Comparison of ENCODE assay signal across 13 mouse cellular contexts in the genomic region with DNA sequence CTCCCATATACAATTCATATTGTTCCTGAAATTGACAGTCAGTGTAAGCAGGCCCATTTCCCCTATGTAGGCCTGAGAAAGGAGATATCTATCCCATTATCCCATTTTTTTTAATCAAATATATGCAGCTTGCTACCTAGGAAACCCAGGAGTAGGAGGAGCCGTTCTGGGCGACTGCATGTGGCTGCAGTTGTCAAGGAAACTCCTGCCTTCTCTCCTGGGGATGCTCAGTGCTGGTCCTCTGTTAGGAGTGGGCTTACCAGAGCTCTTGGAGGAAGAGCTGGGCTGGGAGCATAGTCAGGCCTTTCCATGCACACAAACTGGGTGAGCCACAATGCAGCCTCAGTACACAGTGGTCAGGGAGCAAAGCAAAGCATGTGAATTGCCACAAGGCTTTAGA.
DNase-seq lines count a peak whose midpoint lies in the region; ATAC-seq and TF ChIP-seq lines count a peak whose summit lies in the region.
"Had no signal": no experiment of that assay in that cellular context is flagged by ENCODE, and none has a peak within 500 bp of the region (broad histone marks: within the 10 kb centered on the region; RNA-seq: fewer than 3 reads in every experiment).

No protein-coding gene starts in this region.

- TF ChIP-seq CTCF in cortical plate, adult 2 months (IDR thresholded peaks at IDR 0.05; ENCODE audit: extremely low read depth, insufficient read depth, low read length), result no peak

- no peaks in the 10 kb centered on the region for H3K36me3 ChIP-seq in hindbrain, embryonic 16.5 days (ENCODE audit: control insufficient read depth, insufficient read depth, low read length)
- H3K36me3 ChIP-seq in midbrain, embryonic 15.5 days (replicated peaks), result no peaks in the 10 kb centered on the region
- H3K36me3 ChIP-seq: limb, embryonic 12.5 days had no signal

- peak overlapping the region; percentile 65; the same call in 1 of the 2 replicates for H3K27ac ChIP-seq in cortical plate, adult 2 months (ENCODE audit: insufficient read depth, low read length)
- no peak overlapping the region for H3K27ac ChIP-seq in hindbrain, embryonic 16.5 days (ENCODE audit: low read depth, low read length)
- no peak overlapping the region for H3K27ac ChIP-seq in midbrain, embryonic 15.5 days
- H3K27ac ChIP-seq: kidney, postnatal 0 days; limb, embryonic 12.5 days had no signal

- no peaks in the 10 kb centered on the region for H3K9me3 ChIP-seq in hindbrain, embryonic 16.5 days (ENCODE audit: control insufficient read depth, low read length)
- H3K9me3 ChIP-seq in midbrain, embryonic 15.5 days, result no peaks in the 10 kb centered on the region
- H3K9me3 ChIP-seq: limb, embryonic 12.5 days had no signal

- H3K9ac ChIP-seq in hindbrain, embryonic 16.5 days (ENCODE audit: low read depth, low read length), result no peak overlapping the region
- no peak overlapping the region for H3K9ac ChIP-seq in midbrain, embryonic 15.5 days
- H3K9ac ChIP-seq: limb, embryonic 12.5 days had no signal

- peak; percentile 71 for DNase-seq in brain, adult 2 months (ENCODE audit: low read depth, low spot score)
- no peak for DNase-seq in cerebellum, postnatal 25 days
- no peak for DNase-seq in spleen, adult 18-20 months
- DNase-seq in embryo, embryonic 10.5 days (ENCODE audit: low spot score), result no peak
- DNase-seq: gastrocnemius, postnatal 10 days; heart, postnatal 10 days; thymus, adult 18-20 months had no signal

- no peak overlapping the region for H3K4me2 ChIP-seq in hindbrain, embryonic 16.5 days (ENCODE audit: low read length)
- H3K4me2 ChIP-seq in midbrain, embryonic 15.5 days, result no peak overlapping the region
- H3K4me2 ChIP-seq: limb, embryonic 12.5 days had no signal

- H3K4me3 ChIP-seq in cortical plate, adult 2 months (ENCODE audit: insufficient read depth, low read length), result no peak overlapping the region
- no peak overlapping the region for H3K4me3 ChIP-seq in hindbrain, embryonic 16.5 days (ENCODE audit: low read length)
- no peak overlapping the region for H3K4me3 ChIP-seq in midbrain, embryonic 15.5 days
- H3K4me3 ChIP-seq: limb, embryonic 12.5 days had no signal

- peaks cover 5% of the 10 kb centered on the region for H3K4me1 ChIP-seq in cortical plate, adult 2 months (ENCODE audit: control insufficient read depth, insufficient read depth, low read length)
- H3K4me1 ChIP-seq in hindbrain, embryonic 16.5 days (ENCODE audit: control insufficient read depth, insufficient read depth, low read depth, low read length), result peaks cover 3% of the 10 kb centered on the region; the same call in 1 of the 2 replicates
- peaks cover 9% of the 10 kb centered on the region for H3K4me1 ChIP-seq in midbrain, embryonic 15.5 days

- no peaks in the 10 kb centered on the region for H3K27me3 ChIP-seq in hindbrain, embryonic 16.5 days (replicated peaks; ENCODE audit: control insufficient read depth, insufficient read depth, low read length)
- no peaks in the 10 kb centered on the region for H3K27me3 ChIP-seq in midbrain, embryonic 15.5 days (replicated peaks)
- H3K27me3 ChIP-seq: limb, embryonic 12.5 days had no signal

- 5% methylated on average over 2 of the region's 2 CpGs for WGBS in hindbrain, embryonic 16.5 days
- WGBS in midbrain, embryonic 15.5 days, result 9% methylated on average over 2 of the region's 2 CpGs

- peak; percentile 77; the same call in 1 of the 2 replicates for ATAC-seq in hindbrain, embryonic 16.5 days
- peak; percentile 92 for ATAC-seq in midbrain, embryonic 15.5 days (replicated peaks)
- ATAC-seq: lung, postnatal 0 days had no signal

- TF ChIP-seq POLR2A in cortical plate, adult 2 months (IDR thresholded peaks at IDR 0.05; ENCODE audit: extremely low read depth, insufficient read depth, low read length), result no peak
